Mouse (Mus musculus) frontal cortex, postnatal 10 days (tissue): Measurements from ENCODE around the gene Zfhx3.

Experiments used
- DNase-seq, 2 experiments: peaks; one replicate each; pipeline ENCODE4 v3.0.0; 2022; ENCODE audit warnings: low spot score in 2 of 2, mixed read lengths in 1 of 2

Gene Zfhx3

DNA sequence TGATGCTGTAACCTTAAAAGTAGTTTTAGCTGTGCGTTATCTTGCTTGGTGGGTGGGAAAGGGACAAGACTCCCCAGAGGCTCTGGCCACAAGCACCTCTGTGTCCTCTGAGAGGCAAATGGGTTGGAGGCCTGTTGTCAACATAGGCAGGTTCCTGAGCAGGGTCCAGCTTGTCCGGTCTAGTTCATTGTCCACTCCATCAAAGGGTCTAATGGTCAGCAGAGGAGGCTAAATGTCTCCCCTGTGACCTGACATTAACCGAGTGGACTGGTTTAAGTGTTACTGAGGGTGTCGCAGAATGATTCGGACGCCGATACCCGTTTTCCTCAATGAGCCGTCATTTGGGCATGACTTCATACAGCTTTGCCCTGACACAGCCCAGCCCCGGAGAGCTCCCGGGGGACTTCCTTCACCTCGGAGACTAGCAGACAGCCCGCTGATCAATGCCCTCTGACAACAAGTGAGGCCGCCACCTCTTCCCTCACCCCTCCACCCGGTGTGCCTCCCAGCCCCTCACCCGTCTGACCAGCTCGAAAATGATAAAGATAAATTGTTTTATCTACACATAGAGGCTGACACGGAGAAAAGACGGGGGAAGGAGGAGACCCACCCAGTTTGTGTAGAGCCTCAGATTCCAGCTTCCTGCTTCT lies 298.7 kb downstream of the Zfhx3 start:
- DNase-seq: no peak

DNA sequence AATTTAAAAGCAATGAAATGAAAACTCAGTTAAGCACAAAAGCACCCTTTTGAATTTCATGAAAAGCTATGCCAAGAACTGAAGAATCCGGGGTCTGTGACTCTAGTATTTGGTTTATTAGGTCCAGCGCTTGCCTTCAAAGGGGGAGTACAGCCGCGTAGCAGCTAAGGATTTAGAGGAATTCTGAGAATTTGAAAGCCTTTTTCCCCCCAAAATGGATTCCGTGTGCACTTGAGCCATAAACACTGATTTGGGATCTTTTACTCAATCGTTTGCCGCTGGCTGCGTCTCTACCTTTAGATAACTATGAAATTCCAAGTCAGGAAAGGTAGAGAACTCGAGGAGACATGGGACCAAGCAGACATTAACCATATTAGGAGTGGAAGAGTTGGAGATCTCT lies 300.8 kb downstream of the Zfhx3 start:
- no peak for DNase-seq

DNA sequence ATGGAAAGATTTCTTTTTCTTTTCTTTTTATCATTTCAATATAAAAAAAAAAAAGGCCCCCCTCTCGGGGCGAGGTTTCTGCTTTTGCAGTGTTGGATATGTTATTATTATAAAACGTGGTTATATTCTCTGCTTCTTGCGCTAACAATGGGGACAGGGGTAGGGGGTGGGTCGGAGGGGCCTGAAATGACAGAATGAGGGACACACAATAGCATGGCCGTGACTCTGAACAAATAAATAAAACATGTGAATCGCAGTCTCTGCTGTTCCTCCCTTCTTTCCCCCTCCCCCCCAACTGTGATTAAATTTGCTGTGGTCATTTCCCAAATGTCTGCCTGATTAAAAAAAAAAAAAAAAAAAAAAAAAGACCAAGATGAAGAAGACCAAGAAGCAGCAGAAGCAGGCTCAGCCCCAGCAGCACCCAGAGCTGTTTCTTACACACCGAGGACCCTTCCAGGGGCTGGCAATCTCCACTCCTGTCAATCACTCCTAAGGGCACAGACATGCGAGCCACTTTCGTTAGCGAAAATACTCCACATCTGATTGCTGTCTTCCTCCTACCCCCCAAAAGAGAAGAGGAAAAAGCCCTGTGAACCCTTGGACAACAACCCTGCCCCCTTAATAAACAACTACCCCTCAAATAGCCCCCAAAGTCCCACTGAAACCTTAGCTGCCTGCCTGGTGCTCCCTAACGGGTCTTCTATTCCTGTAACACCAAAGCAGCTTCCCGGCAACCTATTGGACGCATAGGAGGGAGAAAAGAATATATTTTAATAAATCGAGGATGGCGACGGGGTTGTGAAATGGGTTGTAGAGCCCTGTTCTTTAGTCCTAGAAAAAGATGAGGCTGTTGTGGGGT lies 302.4 kb downstream of the Zfhx3 start:
- no peak for DNase-seq

DNA sequence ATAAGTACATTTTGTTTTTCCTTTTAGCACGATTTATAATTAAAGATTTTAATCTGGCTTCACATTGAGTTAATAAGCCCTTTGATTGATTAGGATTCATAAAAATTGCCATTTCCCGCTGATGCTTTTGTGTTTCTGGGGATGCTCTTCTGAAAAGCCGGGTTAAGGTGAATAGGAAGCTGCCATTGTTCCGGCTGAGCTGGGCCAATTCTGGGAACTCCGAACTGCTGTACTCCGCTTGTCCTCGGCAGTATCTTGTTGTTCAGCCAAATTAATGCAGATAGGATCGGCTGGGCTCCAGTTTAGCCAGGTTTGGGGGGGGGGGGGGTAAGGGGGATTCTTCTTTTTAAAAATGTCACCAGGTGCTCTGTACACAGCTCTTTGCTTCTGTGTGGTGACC lies 303.1 kb downstream of the Zfhx3 start:
- DNase-seq: no peak

DNA sequence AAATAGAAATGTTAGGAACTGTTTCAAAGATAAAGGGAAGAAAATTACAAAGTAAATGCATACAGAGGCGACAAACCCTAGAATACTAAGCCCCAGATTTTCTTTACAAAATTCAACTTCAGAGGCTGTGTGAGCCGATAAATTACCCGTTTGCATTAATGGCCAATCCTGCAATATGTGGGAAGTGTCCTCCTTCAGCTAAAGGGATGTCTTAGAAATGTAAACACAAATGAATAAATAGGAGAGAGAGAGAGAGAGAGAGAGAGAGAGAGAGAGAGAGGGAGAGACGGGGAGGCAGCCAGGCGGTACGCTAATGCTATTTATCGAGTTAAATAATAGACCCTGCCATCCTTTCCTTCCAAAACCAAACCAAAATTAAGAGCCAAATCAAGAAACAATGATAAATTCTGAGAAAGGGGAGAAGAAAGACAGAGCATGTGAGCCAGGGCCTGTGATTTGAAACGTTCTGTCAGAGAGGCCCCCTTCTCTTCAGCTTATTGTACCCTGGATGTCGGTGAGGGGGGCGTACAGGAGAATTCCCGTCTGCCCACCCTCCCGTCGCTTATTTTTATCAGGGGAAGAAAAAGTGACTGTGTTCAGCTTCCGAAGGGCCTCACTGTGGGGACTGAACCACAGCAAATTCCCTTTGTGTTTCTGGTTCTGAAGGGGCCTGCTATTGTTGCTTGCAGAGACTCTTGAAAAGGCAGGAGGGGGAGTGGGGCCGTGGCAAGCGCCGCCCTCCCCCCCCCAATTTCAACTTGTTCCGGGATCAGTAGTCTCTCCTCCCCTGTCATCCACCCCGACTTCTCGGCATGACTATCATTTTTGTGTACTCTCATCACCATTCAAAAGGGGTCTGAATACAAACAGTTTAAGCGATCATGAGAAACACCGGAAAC lies 303.8 kb downstream of the Zfhx3 start:
- DNase-seq: no peak

DNA sequence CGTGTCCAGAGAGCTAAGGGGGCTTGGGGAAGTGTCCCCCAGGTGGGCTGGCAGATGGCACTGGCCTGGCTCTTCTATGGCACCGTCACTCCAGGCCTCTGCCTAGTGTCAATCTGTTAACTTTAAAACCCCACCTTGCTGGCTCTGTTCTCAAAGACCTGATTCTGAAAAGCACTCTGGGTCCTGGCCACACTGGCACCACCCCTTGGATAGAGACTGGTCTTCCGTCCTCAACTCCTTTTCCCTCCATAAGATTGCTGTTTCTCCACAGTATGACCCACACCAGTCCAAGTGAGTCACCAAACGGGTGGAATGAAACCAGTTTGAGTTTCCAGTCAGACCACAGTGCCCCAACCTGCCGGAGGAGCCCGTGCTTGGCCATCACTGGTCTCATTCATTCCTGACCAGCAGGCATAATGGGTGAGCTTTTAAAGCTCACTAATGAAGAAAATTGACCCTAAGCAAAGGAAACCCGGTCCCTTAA lies 304.5 kb downstream of the Zfhx3 start:
- DNase-seq: no peak

DNA sequence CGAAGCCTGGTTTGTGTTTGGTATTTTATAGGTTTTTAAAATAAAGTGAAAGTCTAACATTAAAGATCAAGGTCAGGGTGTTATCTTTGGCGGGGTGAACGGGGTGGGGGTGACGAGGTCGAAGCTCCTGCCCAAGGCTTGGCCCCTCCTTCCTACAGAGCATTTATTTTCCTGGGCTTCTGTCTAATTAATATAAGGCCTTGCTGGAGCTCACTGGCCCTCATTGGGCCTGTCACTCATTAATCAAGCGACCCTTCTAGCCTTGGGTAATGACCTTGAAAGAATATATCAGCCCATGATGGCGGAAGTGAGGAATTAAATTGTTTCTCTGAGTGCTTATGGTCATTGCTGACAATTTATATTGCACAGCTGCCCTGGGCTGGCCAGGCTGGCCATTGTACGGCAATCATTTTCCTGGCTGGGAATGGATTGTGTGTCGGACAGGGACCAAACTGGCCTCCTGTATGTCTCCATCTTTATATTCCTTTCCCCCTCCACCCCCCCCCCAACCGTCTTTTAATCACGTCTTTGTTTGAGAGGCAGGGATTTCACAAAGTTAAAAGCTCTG lies 322.2 kb downstream of the Zfhx3 start:
- no peak for DNase-seq

DNA sequence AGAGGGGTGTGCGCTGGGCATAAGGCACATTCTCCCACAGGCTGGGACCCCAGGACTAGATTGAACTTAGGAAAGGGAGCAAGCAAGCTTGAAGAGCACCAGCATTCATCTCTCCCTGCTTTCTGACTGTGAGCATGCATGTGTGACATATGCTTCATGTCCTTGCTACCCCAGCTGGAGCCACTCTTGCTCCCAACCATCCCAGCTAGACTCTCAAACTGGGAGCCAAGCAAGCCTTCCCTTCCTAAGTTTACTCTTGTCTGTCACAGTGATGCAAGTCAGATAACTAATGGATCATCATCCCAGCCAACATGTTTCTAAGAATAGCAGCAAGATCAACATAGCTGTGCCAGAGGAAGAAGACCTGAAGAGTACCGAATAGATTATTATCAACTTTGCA lies 335.5 kb downstream of the Zfhx3 start:
- no peak for DNase-seq

DNA sequence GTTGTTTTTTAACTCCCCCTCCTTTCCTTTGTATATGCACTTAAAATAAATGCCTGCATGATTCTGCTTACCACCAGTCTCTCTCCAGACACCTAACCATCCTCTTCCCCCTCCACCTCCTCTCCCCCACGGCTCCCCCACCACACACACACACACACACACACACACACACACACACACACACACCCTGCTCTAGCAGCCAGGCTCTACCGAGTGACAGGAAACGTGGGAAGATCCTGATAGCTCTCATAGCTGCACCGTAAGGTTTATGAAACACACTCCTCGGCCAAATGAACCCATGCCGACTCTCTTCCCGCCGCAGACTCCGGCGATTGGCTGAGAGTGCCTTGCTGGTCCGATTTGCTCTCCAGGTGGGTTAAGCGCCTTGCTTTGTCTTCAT lies 339.5 kb downstream of the Zfhx3 start:
- no peak for DNase-seq

DNA sequence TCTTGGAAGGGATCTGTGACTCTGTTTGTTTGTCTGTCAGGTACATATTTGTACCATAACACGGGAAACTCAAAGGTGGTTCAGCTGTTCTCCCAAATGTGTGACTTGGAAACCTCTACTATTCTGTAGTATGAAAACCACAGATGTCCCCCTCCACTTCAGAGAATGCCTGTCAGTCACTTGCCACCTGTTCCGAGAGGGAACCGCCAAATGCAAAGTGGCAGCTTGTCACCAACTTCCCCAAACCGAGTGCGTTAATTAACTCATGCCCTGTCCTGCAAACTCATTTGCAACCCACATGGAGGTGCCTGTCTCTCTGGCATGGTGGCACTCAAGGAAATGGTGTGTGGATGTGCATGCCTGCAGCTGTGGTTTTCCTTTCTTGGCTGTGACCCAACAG lies 343.7 kb downstream of the Zfhx3 start:
- no peak for DNase-seq

DNA sequence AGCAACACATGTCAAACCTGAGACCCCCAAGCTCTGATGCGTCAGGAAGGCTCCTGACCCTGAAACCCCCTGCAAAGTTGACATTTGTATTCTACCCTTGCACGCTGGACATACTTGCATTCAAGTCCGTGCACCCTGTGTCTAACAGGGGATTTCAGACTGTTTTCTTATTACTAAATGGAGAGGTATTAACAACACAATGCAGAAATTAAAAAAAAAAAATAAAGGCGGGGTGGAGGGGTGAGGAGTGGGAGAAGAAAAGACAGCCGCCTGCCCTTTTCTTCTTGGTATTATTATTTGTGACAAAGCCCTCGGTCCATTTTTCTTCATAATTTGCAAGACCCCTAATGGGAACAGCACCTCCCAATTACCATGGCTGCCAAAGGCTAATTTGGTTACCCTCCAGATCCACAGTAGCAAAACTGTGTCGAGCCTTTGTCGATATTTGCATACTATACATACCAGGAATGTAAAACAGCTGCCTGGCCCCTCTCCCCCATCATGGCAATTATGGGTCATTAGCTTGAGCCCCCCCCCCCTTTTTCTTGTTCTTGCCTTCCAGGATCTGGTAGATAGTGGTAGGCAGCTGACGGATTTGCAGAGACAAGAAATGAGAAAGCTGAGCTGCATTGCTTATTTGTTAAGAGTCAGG lies 358.6 kb downstream of the Zfhx3 start:
- DNase-seq: no peak

DNA sequence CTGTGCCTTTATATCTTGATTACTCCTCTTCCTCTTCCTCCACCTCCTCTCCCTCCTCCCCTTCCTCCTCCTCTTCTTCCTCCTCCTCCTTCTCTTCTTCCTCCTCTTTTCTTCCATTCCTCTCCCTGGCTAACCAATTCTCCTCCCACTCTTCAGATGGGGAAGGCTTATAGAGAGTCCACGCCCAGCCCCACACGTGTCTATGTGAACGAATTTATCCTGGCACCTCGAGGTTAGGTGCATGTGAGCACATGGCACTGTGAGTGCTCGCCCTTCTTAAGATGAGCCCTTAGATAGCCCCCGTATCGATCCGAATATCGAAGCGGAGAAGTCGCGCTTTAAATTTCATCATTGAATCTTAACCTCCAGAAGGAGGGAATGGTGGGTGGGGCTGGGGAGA lies 359.2 kb downstream of the Zfhx3 start:
- no peak for DNase-seq

DNA sequence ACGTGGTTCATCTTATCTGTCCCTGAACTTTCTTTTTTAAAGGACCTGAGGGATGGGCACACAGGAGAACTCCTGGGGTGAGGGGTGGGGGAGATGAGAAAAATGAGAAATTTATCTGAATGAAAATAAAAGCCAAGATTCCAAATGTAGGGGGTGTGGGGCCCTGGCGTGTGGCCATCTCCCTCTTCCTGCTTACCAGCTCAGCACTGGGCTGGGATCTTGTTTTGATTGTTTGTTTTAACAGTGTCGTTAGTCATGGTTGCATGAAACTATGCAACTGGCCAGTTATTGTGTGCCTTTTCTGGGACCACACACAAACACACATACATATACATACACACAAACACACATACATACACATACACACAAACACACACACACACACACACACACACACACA lies 362.9 kb downstream of the Zfhx3 start:
- DNase-seq: no peak

DNA sequence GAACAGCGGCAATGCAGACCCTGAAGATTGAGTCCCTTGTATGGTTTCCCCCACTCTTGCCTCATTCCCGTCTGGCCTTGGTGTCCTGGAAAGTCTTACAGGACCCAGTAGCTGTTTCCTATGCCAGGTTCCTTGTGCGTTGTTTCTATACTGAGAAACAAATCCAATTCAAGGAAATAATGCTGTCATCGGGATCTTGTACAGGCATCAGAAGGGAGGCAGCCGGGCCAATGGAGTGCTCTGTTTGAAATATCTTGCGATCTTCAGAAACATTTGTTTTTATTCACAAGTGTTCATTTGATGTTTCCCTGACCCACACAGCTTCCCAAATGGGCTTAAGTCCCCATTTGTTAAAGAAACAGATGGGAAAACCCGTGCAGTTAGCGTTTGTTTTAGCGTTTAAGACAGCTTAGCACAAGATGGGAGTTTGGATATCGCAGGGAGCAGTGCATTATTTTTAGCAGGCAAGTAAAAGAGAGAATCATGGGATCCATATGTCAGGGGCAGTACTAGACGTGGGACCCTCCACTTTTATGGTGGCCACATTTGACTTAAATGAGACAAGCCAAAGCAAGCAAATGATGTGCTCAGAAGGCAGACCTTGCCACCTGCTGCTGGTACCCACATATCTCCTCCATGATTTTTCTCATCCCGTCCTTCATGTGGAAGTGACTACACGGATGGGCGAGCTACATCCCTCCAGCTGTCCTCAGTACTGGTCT lies 367.2 kb downstream of the Zfhx3 start:
- no peak for DNase-seq

DNA sequence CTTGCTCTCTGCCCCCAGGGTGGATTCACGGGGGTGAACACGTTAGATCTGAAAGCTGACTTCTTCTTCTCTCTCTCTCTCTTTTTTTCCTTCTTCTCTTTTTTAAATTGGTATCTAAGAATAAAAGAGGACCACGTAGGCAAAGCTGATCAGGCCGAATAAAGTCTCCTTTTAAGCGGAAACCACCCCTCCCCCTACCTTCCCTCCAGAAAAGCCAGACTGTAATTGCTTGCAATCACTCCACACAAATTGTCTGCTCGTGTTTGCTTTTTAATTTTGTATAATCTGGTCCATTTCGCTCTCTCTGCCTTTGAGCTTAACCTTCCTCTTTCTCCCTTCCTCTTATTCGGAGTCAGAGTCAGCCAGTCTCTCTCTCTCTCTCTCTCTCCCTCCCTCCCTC lies 372.6 kb downstream of the Zfhx3 start:
- no peak for DNase-seq

DNA sequence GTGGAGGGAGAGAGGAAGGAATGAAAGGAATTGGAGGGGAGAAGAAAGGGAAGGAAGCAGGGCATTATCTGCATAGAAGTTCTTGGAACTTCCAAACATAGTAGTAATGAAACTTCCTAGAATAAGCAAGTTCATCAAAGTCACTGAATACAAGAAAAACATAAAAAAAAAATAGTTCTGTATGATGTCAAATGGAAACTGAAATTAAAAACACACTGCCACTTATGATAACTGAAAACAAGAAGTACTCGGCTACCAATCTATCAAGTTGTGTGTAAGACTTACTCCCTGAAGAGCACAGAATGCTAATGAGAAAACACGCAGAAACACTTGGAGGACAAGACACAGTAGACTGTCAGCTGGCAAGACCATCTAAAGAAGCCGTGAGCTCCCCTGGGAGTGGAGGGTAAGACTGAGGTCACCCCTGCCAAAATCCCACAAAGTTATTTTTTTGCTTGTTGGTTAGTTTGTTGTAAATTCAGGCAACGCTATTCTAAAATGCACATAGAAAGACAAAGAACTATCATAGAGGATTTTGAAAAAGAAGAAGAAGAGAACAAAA lies 375.2 kb downstream of the Zfhx3 start:
- DNase-seq: no peak

DNA sequence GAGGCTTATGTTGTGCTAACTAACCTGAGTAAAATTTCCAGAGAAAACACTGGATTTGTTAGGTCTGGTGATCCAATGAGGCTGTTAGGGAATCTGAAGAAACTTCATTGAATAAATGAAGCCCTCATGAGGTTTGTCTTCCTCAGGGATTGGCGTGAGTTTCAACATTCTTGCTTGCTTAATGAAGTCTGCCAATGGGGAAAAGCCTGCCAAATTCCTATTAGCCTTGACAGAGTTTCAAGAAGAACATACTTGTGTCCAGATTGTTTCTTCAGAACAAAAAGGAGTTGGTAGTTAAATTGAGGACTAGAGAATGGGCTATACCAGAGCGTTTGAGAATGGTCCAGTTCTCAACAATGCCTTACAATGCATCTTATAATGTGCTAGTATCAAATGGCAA lies 385.3 kb downstream of the Zfhx3 start:
- no peak for DNase-seq

DNA sequence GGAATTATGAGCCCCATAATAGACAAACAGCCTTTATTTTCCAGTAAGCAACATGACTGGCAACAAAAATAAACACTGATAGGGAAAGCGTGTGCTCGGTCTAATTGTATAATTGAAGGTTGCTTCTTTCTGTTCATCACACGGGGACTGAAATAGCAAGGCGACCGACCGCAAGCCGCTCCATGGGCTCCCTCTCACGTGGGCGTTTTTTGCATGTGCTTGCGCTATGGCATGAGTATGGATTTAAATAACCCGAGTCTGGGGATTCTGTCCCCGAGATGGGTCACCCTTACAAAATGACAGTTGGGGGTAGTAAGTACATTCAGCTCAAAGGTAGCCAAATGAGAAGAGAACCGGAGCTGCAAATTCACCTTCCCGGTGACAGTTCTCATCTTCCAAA lies 405.9 kb downstream of the Zfhx3 start:
- no peak for DNase-seq

DNA sequence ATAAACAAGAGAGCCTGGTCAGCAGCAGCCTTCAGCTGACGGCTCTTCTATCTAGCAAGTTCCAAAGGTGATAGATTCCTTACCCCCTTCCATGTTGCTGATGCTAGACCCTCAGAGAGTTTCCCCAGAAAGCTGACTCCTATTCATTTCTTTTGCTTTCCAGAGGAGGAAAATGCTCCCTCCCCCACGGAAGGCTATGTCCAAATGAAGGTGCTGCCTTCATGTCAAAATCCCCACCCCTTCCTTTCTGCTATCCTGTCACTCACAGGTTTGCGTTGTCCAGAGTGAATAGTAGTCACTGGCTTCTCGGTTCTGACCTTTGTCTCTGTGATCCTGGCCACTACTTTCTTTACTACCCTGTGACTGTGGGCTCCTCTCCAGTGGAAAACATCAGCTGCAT lies 406.3 kb downstream of the Zfhx3 start:
- DNase-seq: no peak

DNA sequence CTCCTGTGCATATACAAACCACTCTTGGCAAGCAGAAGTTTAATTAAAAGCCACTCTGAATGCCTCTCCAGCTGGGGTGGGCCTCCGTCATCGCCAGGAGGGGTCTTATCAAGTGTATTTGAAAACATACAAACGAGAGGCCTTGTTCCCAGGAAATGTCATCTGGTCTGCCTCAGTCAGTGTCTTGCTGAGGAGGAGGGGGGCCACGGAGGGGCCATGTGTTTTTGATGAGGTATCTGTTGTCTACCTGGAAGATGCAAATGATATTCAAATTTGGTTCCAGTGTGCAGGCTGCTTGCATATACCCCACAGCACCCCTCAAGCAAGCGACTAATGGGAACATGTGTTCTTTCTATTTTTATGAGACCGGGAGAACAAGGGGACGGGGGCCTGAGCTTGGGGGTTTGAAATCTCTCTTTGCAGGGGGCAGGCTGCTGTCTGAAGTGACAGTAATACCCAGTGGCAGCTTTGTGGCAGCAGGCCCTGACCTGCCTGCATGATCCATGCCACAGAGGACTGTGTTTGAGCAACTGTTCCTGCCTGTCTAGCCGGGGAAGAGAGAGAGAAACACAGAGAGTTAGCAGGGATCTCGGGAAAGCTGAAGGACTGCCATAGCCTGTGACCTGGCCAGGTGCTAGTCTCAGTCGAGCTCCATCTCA lies 412.8 kb downstream of the Zfhx3 start:
- no peak for DNase-seq
